Mouse (Mus musculus) liver, adult 2 months (tissue): Measurements from ENCODE around the gene Ppp2r2c. TPM values are rescaled to one million over a fixed set of nuclear protein-coding genes. Genes with fewer than 3 reads are reported as not detected.

Experiments
- DNase-seq: peaks from one replicate; pipeline ENCODE4 v3.0.0-alpha.2; 2011; ENCODE audit warnings: low read depth, low spot score; ENCODE audit errors: extremely low read depth
- H3K27ac ChIP-seq: fragments of 200-500 bp; replicated peaks from 2 replicates; pipeline ENCODE4 v1.5.1; 2012; ENCODE audit warnings: low read depth, mild to moderate bottlenecking, control low read depth, inconsistent platforms, low read length; ENCODE audit not compliant: insufficient read depth
- H3K27me3 ChIP-seq: fragments of 200-500 bp; 2 replicates; pipeline ENCODE4 v1.6.1; 2012; ENCODE audit warnings: mild to moderate bottlenecking, moderate library complexity, low read length, inconsistent platforms; ENCODE audit not compliant: control insufficient read depth, insufficient read depth
- H3K36me3 ChIP-seq: fragments of 200-500 bp; 2 replicates; pipeline ENCODE4 v1.6.1; 2012; ENCODE audit warnings: low read length, inconsistent platforms; ENCODE audit not compliant: control insufficient read depth, insufficient read depth
- H3K4me1 ChIP-seq: fragments of 200-500 bp; 2 replicates; pipeline ENCODE4 v1.6.1; 2011; ENCODE audit warnings: low read length; ENCODE audit not compliant: control insufficient read depth, insufficient read depth
- H3K4me3 ChIP-seq: fragments of 200-500 bp; 2 replicates; pipeline ENCODE4 v1.5.1; 2011; ENCODE audit warnings: low read depth, mild to moderate bottlenecking, control low read depth, low read length, moderate library complexity; ENCODE audit not compliant: insufficient read depth
- H3K79me2 ChIP-seq: fragments of 200-500 bp; 2 replicates; pipeline ENCODE4 v1.6.1; 2012; ENCODE audit warnings: inconsistent platforms, mild to moderate bottlenecking, low read length, moderate library complexity; ENCODE audit not compliant: control insufficient read depth, insufficient read depth
- H3K9ac ChIP-seq: fragments of 200-500 bp; 2 replicates; pipeline ENCODE4 v1.6.1; 2012; ENCODE audit warnings: low read depth, mild to moderate bottlenecking, control low read depth, inconsistent platforms, low read length
- CTCF ChIP-seq: fragments of 200-500 bp; IDR thresholded peaks from 2 replicates; pipeline ENCODE4 v1.5.1; 2011; ENCODE audit warnings: low read depth, low read length, control low read depth
- POLR2A ChIP-seq: fragments of 200-500 bp; IDR thresholded peaks from 2 replicates; pipeline ENCODE4 v1.6.1; 2011; ENCODE audit warnings: low read length, control low read depth; ENCODE audit not compliant: insufficient read depth; ENCODE audit errors: extremely low read depth
- WGBS: fragments of 180-500 bp; shearing (Covaris S2); methylation state at CpG from one replicate; pipeline ENCODE4 v1.1.7; 2018; 5-methylcytosine and 5-hydroxymethylcytosine counted together
- polyA plus RNA-seq: library from polyadenylated mRNA; depleted of rRNA; stranded (reverse); fragments of >200 nt; gene quantifications from 2 replicates; pipeline ENCODE4 v1.2.3, GENCODE M21; 2012
- total RNA-seq: library from RNA; depleted of rRNA; stranded (reverse); fragments of >200 nt; gene quantifications from 2 replicates; pipeline ENCODE4 v1.2.3, GENCODE M21; 2014

Gene Ppp2r2c
- total and polyA plus RNA-seq, 2 experiments = under 0.01 TPM; not detected in 1

DNA sequence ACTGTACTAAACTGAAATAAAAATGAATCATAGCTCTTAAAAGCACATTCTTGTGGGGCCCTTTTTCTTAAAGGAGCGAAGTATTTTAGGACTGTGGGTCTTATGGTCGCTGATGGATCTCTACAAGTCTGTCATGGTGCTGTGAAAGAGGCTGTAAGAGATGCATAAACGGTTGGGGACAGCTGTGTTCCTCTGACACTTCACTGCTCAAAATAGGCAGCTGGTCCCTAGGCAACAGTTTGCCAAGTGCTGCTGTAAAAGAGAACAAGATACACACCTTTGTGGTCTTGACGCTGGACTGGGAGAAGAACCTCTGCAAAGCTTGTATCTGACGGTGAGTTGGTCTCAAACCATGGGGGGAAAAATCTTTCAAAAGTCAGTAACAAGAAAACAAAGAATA is 10.8 kb upstream of the Ppp2r2c start:
- no peak overlapping the region for H3K9ac ChIP-seq
- H3K36me3 ChIP-seq = no peaks in the 10 kb centered on the region
- no peak for DNase-seq
- H3K4me1 ChIP-seq = no peaks in the 10 kb centered on the region
- no peak for TF ChIP-seq CTCF
- no peak for TF ChIP-seq POLR2A
- H3K27ac ChIP-seq = no peak overlapping the region
- H3K27me3 ChIP-seq = 0 out of 2 replicates have a peak, but pooled peaks cover 2% of the 10 kb centered on the region
- WGBS = 76% methylated on average over 5 of the region's 5 CpGs
- H3K4me3 ChIP-seq = no peak overlapping the region
- no peaks in the 10 kb centered on the region for H3K79me2 ChIP-seq

DNA sequence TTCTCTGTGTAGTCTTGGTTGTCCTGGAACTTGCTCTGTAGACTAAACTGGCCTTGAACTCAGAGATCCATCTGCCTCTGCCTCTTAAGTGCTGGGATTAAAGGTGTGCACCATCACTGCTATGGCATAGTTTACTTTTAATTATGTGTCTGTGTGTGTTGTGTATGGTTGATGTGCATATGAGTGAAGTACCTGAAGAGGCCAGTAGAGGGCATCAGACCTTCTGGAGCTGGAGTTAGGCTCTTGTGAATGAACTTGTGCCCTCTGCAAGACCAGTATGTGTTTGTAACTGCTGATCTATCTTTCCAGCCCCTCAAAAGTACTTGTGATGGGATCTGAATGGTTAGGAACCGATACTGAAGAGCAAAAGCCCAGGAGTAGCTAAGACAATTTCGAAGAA is 7.2 kb upstream of the Ppp2r2c start:
- no peak for DNase-seq
- Histone ChIP-seq H3K27me3 (0 out of 2 replicates have a peak, but pooled peaks cover 4% of the 10 kb centered on the region), H3K9ac (no peak overlapping the region), H3K36me3 (no peaks in the 10 kb centered on the region), H3K4me3 (no peak overlapping the region), H3K27ac (no peak overlapping the region), H3K4me1 (no peaks in the 10 kb centered on the region), H3K79me2 (no peaks in the 10 kb centered on the region)
- TF ChIP-seq CTCF = no peak
- TF ChIP-seq POLR2A = no peak
- 93% methylated on average over 2 of the region's 2 CpGs for WGBS

DNA sequence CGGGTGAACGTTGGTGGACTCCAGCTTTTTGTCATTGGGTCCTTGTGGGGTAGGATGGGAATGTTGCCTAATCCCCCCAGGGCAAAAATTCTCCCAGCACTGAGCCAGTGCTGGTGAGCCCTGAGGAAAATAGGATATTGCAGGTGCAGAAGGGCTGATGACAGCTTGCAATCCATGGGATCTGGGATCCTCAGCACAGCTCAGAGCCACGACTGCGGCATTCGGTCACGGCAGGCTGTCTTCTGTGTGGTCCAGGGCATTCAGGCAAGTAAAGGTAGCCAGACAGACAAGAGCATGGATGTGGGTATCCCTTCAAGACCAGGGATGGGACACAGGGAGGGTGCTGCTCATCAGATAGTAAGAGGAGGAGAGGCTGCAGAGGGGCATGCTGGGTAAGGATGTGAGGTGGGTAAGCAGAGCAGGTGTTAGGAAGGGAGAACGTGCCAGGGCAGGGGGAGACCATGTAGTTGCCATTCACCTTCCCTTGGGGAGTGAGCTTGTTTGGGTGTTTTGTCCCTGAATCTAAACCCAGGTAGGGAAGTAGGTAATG is 1.5 kb upstream of the Ppp2r2c start:
- no peak overlapping the region for H3K4me3 ChIP-seq
- no peaks in the 10 kb centered on the region for H3K4me1 ChIP-seq
- no peak for TF ChIP-seq CTCF
- no peak for TF ChIP-seq POLR2A
- H3K79me2 ChIP-seq = no peaks in the 10 kb centered on the region
- no peak overlapping the region for H3K9ac ChIP-seq
- no peaks in the 10 kb centered on the region for H3K36me3 ChIP-seq
- DNase-seq = no peak
- no peak overlapping the region for H3K27ac ChIP-seq
- H3K27me3 ChIP-seq = peaks cover 8% of the 10 kb centered on the region; the same call in 1 of the 2 replicates
- 63% methylated on average over 7 of the region's 7 CpGs for WGBS

DNA sequence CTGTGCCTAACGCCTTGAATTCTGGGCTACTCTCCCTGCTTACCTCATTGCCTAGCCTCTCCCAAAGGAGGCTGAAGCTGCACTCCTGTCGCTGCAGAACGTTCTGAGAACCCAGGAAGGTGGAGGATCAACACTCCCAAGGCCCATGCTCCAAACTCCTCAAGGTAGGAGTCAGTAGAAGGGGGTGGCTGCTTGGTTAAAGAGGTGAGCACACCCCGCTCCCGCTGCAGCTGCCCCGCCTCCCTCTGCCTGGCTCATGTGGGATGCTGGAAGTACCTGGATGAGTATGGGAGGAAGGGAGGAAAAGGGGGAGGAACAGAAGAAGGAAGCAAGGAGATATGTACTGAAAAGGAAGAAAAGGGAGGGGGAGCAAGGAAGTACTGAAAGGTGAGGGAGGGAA is 752 bp upstream of the Ppp2r2c start:
- H3K79me2 ChIP-seq = no peaks in the 10 kb centered on the region
- H3K9ac ChIP-seq = no peak overlapping the region
- TF ChIP-seq CTCF = no peak
- TF ChIP-seq POLR2A = no peak
- no peaks in the 10 kb centered on the region for H3K4me1 ChIP-seq
- H3K27ac ChIP-seq = no peak overlapping the region
- peaks cover 8% of the 10 kb centered on the region; the same call in 1 of the 2 replicates for H3K27me3 ChIP-seq
- DNase-seq = no peak
- 16% methylated on average over 6 of the region's 6 CpGs for WGBS
- H3K36me3 ChIP-seq = no peaks in the 10 kb centered on the region
- no peak overlapping the region for H3K4me3 ChIP-seq

DNA sequence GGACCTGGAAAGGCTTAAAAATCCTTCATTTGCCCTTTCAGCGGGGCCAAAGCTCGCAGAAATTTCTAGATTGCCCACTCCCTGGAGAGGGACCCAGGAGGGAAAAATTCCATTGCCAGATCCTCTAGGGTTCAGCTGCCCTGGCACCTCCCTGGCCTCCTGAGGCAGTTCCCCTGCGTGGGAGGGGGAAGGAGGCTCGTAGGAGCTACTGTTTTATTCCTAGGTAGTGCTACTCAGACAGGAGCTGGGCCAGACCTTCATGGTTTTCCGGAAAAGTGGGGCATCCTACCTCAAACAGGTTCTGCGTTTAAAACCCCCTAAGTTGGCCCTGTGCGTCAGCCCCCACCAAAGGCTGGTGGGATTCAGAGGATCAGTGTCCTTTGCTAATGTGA is 869 bp downstream of the Ppp2r2c start:
- no peak for DNase-seq
- H3K36me3 ChIP-seq = no peaks in the 10 kb centered on the region
- H3K4me3 ChIP-seq = no peak overlapping the region
- peaks cover 8% of the 10 kb centered on the region; the same call in 1 of the 2 replicates for H3K27me3 ChIP-seq
- WGBS = 4% methylated on average over 7 of the region's 7 CpGs
- H3K9ac ChIP-seq = no peak overlapping the region
- no peak overlapping the region for H3K27ac ChIP-seq
- H3K79me2 ChIP-seq = no peaks in the 10 kb centered on the region
- TF ChIP-seq CTCF (no peak), POLR2A (no peak)
- no peaks in the 10 kb centered on the region for H3K4me1 ChIP-seq

DNA sequence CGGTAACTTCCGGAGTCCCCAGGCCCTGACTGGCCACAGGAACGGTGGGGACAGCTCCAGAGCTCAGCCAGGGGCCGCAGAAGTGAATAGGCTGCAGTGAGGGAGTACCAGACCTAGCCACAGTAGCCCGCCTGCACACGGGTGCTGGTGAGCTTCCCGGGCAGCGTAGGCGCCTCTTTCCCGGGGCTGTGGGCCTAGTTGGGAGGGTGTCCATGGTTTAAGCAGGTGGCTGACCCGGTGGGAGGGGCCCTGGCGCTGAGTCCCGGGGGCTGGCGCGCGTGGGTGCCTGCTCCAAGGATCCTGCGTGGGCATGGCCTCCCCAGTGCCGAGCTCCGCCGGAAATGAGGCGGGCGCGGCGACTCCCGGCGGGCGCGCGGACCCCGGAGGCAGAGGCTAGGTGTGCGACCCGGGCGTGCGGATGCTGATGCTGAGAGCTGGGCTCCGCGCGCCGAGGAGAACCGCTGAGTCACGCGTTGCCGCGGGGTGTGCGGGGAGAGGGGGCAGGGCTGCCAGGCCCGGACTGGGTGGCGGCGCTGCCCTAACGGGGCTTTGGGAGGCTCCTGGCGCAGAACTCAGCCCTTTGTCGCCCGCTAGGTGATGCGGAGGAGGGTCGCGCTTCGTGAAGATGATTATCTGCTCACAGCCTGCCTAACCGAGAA is 1.4 kb downstream of the Ppp2r2c start:
- WGBS = 2% methylated on average over 56 of the region's 56 CpGs

More for the DNA sequence above, 1.4 kb downstream of the Ppp2r2c start:
- Histone ChIP-seq H3K27me3 (peaks cover 8% of the 10 kb centered on the region; the same call in 1 of the 2 replicates), H3K9ac (no peak overlapping the region), H3K4me3 (no peak overlapping the region), H3K79me2 (no peaks in the 10 kb centered on the region), H3K4me1 (no peaks in the 10 kb centered on the region), H3K27ac (no peak overlapping the region), H3K36me3 (no peaks in the 10 kb centered on the region)
- TF ChIP-seq POLR2A (no peak), CTCF (no peak)
- no peak for DNase-seq
